Mouse (Mus musculus): Measurements from ENCODE around the gene Rhbdd2. TPM values are rescaled to one million over a fixed set of nuclear protein-coding genes. Genes with fewer than 3 reads are reported as not detected.
A peak's percentile ranks its signal among the peaks of the same experiment; 100 is the strongest.

The Rhbdd2 gene
- total and polyA plus RNA-seq, 3 experiments: 3.7 to 21.3 (median 6.4) TPM

- H3K9me3 ChIP-seq (replicated peaks; ENCODE audit: low read length): no peaks in the 10 kb centered on the region
- peak overlapping the region; percentile 89 for H3K4me2 ChIP-seq (ENCODE audit: insufficient read depth, low read depth, poor library complexity, severe bottlenecking)
- peaks cover 2 to 15% of the 10 kb centered on the region in 2 experiments; a peak in 3 of 4 replicates for H3K4me1 ChIP-seq (ENCODE audit: control insufficient read depth in 1 of 2, insufficient read depth in 2 of 2)
- in situ Hi-C loops (cut with MboI; ENCODE audit: low pct_ligation_motif_present, low pct_unique_long_range_greater_than_20kb, low sequenced_read_pairs): loop anchor here (5.0 to 10.0 kb wide), 2 partner anchors 52 to 115 kb away; no protein-coding TSS in a partner anchor
- H3K27me3 ChIP-seq (replicated peaks): peaks cover 2% of the 10 kb centered on the region
- no peak for TF ChIP-seq MEF2A (IDR thresholded peaks at IDR 0.05; ENCODE audit: borderline replicate concordance, low read depth, low read length)
- TF ChIP-seq RAD21 (IDR thresholded peaks at IDR 0.05; ENCODE audit: low read depth, low read length): no peak
- TF ChIP-seq ZC3H11A (IDR thresholded peaks at IDR 0.05; ENCODE audit: low read depth, low read length): no peak
- TF ChIP-seq CTCF (conservative IDR thresholded peaks at IDR 0.05 in 1 of 2, IDR thresholded peaks at IDR 0.05 in 1 of 2; ENCODE audit: low read depth in 2 of 2, low read length in 2 of 2): no peak
- no peak for TF ChIP-seq KAT2A (IDR thresholded peaks at IDR 0.05; ENCODE audit: insufficient replicate concordance, low read length)
- no peak for TF ChIP-seq JUND (conservative IDR thresholded peaks at IDR 0.05; ENCODE audit: low read depth, low read length)
- TF ChIP-seq SMC3 (IDR thresholded peaks at IDR 0.05; ENCODE audit: low read depth, low read length): no peak
- TF ChIP-seq MAZ (IDR thresholded peaks at IDR 0.05; ENCODE audit: low read depth, low read length): no peak
- no peak for TF ChIP-seq POLR2A (IDR thresholded peaks at IDR 0.05; ENCODE audit: low read depth, low read length)
- no peak for TF ChIP-seq ELF1 (IDR thresholded peaks at IDR 0.05; ENCODE audit: low read depth, low read length)
- no peak for TF ChIP-seq RCOR1 (conservative IDR thresholded peaks at IDR 0.05; ENCODE audit: low read depth, low read length)
- peak; percentile 64 for TF ChIP-seq NRF1 (IDR thresholded peaks at IDR 0.05; ENCODE audit: low read depth, low read length)
- TF ChIP-seq SIN3A (IDR thresholded peaks at IDR 0.05; ENCODE audit: low read length): 0 out of 2 replicates have a peak, but pooled peaks have one; percentile 33
- no peak for TF ChIP-seq CHD1 (IDR thresholded peaks at IDR 0.05; ENCODE audit: low read depth, low read length)
- TF ChIP-seq HCFC1 (IDR thresholded peaks at IDR 0.05; ENCODE audit: low read depth, low read length): no peak
- no peak for TF ChIP-seq MXI1 (IDR thresholded peaks at IDR 0.05; ENCODE audit: low read depth, low read length)
- TF ChIP-seq MYC (IDR thresholded peaks at IDR 0.05; ENCODE audit: low read depth, low read length): no peak
- peak overlapping the region; percentile 41; the same call in 1 of the 2 replicates for H3K27ac ChIP-seq (ENCODE audit: insufficient read depth, low read depth)
- peaks cover 18 to 35% of the 10 kb centered on the region in 2 experiments for H3K36me3 ChIP-seq (replicated peaks in 1 of 2; ENCODE audit: control insufficient read depth in 1 of 2, insufficient read depth in 1 of 2, low read length in 1 of 2)
- no peak for DNase-seq (ENCODE audit: extremely low read depth)
- dilution Hi-C loops (cut with MboI; ENCODE audit: extremely low pct_ligation_motif_present, extremely low pct_unique_long_range_greater_than_20kb, low sequenced_read_pairs): no loop called here
- peak overlapping the region; percentile 81 to 87 (median 82) for H3K4me3 ChIP-seq (replicated peaks in 1 of 3; ENCODE audit: low read depth in 2 of 3, low read length in 2 of 3, poor library complexity in 1 of 3)
- H3K9ac ChIP-seq (ENCODE audit: insufficient read depth, low read depth): peak overlapping the region; percentile 81; the same call in 1 of the 2 replicates
- H3K79me2 ChIP-seq (replicated peaks; ENCODE audit: control insufficient read depth, extremely low read depth, insufficient read depth, poor library complexity, severe bottlenecking): peaks cover 12% of the 10 kb centered on the region
These were observed 353 bp downstream of the Rhbdd2 start for GRCm38 (mm10) chr5:135632797-135633144.

- in situ Hi-C loops (cut with MboI; ENCODE audit: low pct_ligation_motif_present, low pct_unique_long_range_greater_than_20kb, low sequenced_read_pairs) (loop anchor here (10.0 kb wide), 1 partner anchor 45 kb away; no protein-coding TSS in a partner anchor), dilution Hi-C loops (cut with MboI; ENCODE audit: extremely low pct_ligation_motif_present, extremely low pct_unique_long_range_greater_than_20kb, low sequenced_read_pairs) (no loop called here)
- DNase-seq (ENCODE audit: extremely low read depth): no peak
- H3K36me3 ChIP-seq (replicated peaks in 1 of 2; ENCODE audit: control insufficient read depth in 1 of 2, insufficient read depth in 1 of 2, low read length in 1 of 2): peaks cover 49 to 81% of the 10 kb centered on the region in 2 experiments
- H3K9me3 ChIP-seq (replicated peaks; ENCODE audit: low read length): no peaks in the 10 kb centered on the region
- no peak overlapping the region for H3K27ac ChIP-seq (ENCODE audit: insufficient read depth, low read depth)
- TF ChIP-seq ZMIZ1 (IDR thresholded peaks at IDR 0.05; ENCODE audit: low read depth, low read length) (no peak), USF2 (conservative IDR thresholded peaks at IDR 0.05; ENCODE audit: low read depth, low read length) (no peak), SMC3 (IDR thresholded peaks at IDR 0.05; ENCODE audit: low read depth, low read length) (no peak), TBP (conservative IDR thresholded peaks at IDR 0.05; ENCODE audit: low read depth, low read length) (no peak), ZKSCAN1 (IDR thresholded peaks at IDR 0.05; ENCODE audit: borderline replicate concordance, low read depth, low read length) (no peak), MAZ (IDR thresholded peaks at IDR 0.05; ENCODE audit: low read depth, low read length) (no peak), MEF2A (IDR thresholded peaks at IDR 0.05; ENCODE audit: borderline replicate concordance, low read depth, low read length) (no peak), NELFE (IDR thresholded peaks at IDR 0.05; ENCODE audit: low read depth, low read length) (no peak), ELF1 (IDR thresholded peaks at IDR 0.05; ENCODE audit: low read depth, low read length) (no peak)
- no peak overlapping the region for H3K4me2 ChIP-seq (ENCODE audit: insufficient read depth, low read depth, poor library complexity, severe bottlenecking)
- H3K9ac ChIP-seq (ENCODE audit: insufficient read depth, low read depth): no peak overlapping the region
- no peaks in the 10 kb centered on the region for H3K27me3 ChIP-seq (replicated peaks)
- no peak overlapping the region for H3K4me3 ChIP-seq (replicated peaks in 1 of 3; ENCODE audit: low read depth in 2 of 3, low read length in 2 of 3, poor library complexity in 1 of 3)
- 0 out of 4 replicates have a peak, but pooled peaks cover 0 to 5% of the 10 kb centered on the region in 2 experiments for H3K4me1 ChIP-seq (ENCODE audit: control insufficient read depth in 1 of 2, insufficient read depth in 2 of 2)
- H3K79me2 ChIP-seq (replicated peaks; ENCODE audit: control insufficient read depth, extremely low read depth, insufficient read depth, poor library complexity, severe bottlenecking): no peaks in the 10 kb centered on the region
These were observed 7.5 kb downstream of the Rhbdd2 start for GRCm38 (mm10) chr5:135639760-135640458.
